Mouse (Mus musculus) liver, adult 2 months (tissue): ENCODE measurements around the gene Hipk2.

ENCODE experiments used
- CTCF ChIP-seq: fragments of 200-500 bp; IDR thresholded peaks from 2 replicates; pipeline ENCODE4 v1.5.1; 2011; ENCODE audit warnings: low read depth, low read length, control low read depth
- POLR2A ChIP-seq: fragments of 200-500 bp; IDR thresholded peaks from 2 replicates; pipeline ENCODE4 v1.6.1; 2011; ENCODE audit warnings: low read length, control low read depth; ENCODE audit not compliant: insufficient read depth; ENCODE audit errors: extremely low read depth

- TF ChIP-seq CTCF: no peak
- no peak for TF ChIP-seq POLR2A
These were observed 171.5 kb downstream of the Hipk2 start for GRCm38 (mm10) chr6:38704264-38704984.
